Mouse (Mus musculus) lung, postnatal 0 days (tissue): Measurements from ENCODE around the gene Thegl.

ENCODE experiments used
- CTCF ChIP-seq: IDR thresholded peaks from 2 replicates; pipeline ENCODE4 v1.5.1; 2016; ENCODE audit warnings: antibody characterized with exemption, mild to moderate bottlenecking
- EP300 ChIP-seq: IDR thresholded peaks from 2 replicates; pipeline ENCODE4 v1.6.1; 2016; ENCODE audit warnings: antibody characterized with exemption, mild to moderate bottlenecking, control low read depth

DNA sequence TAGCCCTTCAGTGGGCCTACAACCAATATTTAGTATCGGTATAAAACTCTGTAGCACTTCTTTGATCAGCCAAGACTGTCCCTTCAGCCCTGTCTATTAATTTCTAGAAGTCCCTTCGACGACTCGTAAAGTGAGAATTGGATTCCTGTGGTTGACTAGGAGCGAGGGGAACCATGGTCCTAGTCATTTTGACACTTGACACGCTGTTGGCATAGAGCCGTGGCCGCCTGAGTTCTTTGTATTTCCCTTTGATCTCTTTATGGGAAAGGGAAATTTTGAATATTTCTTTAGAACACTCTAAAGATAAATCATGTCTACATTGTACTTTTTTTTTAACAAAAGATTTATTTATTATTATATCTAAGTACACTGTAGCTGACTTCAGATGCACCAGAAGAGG lies 40.1 kb upstream of the Thegl start:
- no peak for TF ChIP-seq CTCF
- TF ChIP-seq EP300 = no peak
